9 mouse cellular contexts compared by ENCODE assay signal in the genomic region with DNA sequence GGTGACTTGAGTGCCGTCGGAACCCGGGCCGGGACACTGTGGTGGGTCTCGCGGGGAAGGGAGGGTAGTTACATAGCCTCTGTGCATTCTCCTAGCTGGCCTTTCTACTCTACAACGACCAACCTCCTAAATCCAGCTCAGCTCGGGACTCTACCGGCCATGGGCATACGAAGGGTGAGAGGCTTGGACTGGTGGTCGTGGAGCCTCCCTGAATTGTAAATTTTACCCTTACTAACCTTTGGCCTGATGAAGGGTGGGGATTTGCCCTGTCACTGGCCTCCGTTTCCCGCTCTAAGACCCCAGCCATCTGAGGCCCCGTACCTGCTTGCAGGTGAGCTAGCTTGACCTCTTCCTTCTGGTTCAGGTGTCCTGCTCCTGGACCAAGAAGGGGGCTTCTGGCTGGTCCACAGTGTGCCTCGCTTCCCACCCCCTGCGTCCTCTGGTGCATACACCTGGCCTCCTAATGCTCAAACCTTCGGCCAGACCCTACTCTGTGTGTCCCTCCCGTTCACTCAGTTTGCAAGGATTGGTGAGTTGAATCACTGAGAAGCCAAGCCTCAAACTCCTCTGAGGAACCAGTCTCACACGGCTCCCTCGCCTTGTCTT. TPM values are rescaled to one million over a fixed set of nuclear protein-coding genes. Genes with fewer than 3 reads are reported as not detected.
A peak's percentile ranks its signal among the peaks of the same experiment; 100 is the strongest.
DNase-seq lines count a peak whose midpoint lies in the region; ATAC-seq and TF ChIP-seq lines count a peak whose summit lies in the region.
"Had no signal": no experiment of that assay in that cellular context is flagged by ENCODE, and none has a peak within 500 bp of the region (broad histone marks: within the 10 kb centered on the region; RNA-seq: fewer than 3 reads in every experiment).

No protein-coding gene starts in this region.

- 52% methylated on average over 20 of the region's 20 CpGs for WGBS in kidney, postnatal 0 days
- 55% methylated on average over 20 of the region's 20 CpGs for WGBS in hindbrain, embryonic 13.5 days
- WGBS in midbrain, embryonic 14.5 days = 51% methylated on average over 20 of the region's 20 CpGs

- no peak for TF ChIP-seq POLR2A in cortical plate, adult 2 months (IDR thresholded peaks at IDR 0.05; ENCODE audit: extremely low read depth, insufficient read depth, low read length)

- H3K27me3 ChIP-seq in kidney, postnatal 0 days (ENCODE audit: insufficient read depth, low read length) = peaks cover 9% of the 10 kb centered on the region
- peaks cover 67% of the 10 kb centered on the region for H3K27me3 ChIP-seq in hindbrain, embryonic 13.5 days
- H3K27me3 ChIP-seq in midbrain, embryonic 14.5 days (ENCODE audit: control insufficient read depth, insufficient read depth, low read length) = peaks cover 19% of the 10 kb centered on the region; the same call in 1 of the 2 replicates

- no peak for ATAC-seq in kidney, postnatal 0 days (replicated peaks; ENCODE audit: low FRiP score, low read depth)
- peak; percentile 12; the same call in 1 of the 2 replicates for ATAC-seq in hindbrain, embryonic 13.5 days (ENCODE audit: low FRiP score)
- no peak for ATAC-seq in midbrain, embryonic 14.5 days (ENCODE audit: low FRiP score, low TSS enrichment)

- peak overlapping the region; percentile 90 for H3K4me2 ChIP-seq in kidney, postnatal 0 days (ENCODE audit: low read length)
- H3K4me2 ChIP-seq in hindbrain, embryonic 13.5 days = peak overlapping the region; percentile 56
- peak overlapping the region; percentile 55 for H3K4me2 ChIP-seq in midbrain, embryonic 14.5 days (ENCODE audit: low read length)

- peaks cover 15% of the 10 kb centered on the region; the same call in 1 of the 2 replicates for H3K4me1 ChIP-seq in kidney, postnatal 0 days (replicated peaks; ENCODE audit: insufficient read depth, low read length)
- H3K4me1 ChIP-seq in cortical plate, adult 2 months (ENCODE audit: control insufficient read depth, insufficient read depth, low read length) = 0 out of 2 replicates have a peak, but pooled peaks cover 2% of the 10 kb centered on the region
- peaks cover 25% of the 10 kb centered on the region for H3K4me1 ChIP-seq in hindbrain, embryonic 13.5 days (replicated peaks)
- H3K4me1 ChIP-seq in midbrain, embryonic 14.5 days (ENCODE audit: control insufficient read depth, insufficient read depth, low read length) = 0 out of 2 replicates have a peak, but pooled peaks cover 6% of the 10 kb centered on the region

- H3K9me3 ChIP-seq in kidney, postnatal 0 days (replicated peaks; ENCODE audit: low read length) = no peaks in the 10 kb centered on the region
- no peaks in the 10 kb centered on the region for H3K9me3 ChIP-seq in hindbrain, embryonic 13.5 days
- no peaks in the 10 kb centered on the region for H3K9me3 ChIP-seq in midbrain, embryonic 14.5 days (ENCODE audit: control insufficient read depth, low read length)

- no peaks in the 10 kb centered on the region for H3K36me3 ChIP-seq in kidney, postnatal 0 days (ENCODE audit: insufficient read depth, low read length)
- peaks cover 45% of the 10 kb centered on the region for H3K36me3 ChIP-seq in hindbrain, embryonic 13.5 days
- H3K36me3 ChIP-seq in midbrain, embryonic 14.5 days (ENCODE audit: control insufficient read depth, insufficient read depth, low read length) = peaks cover 42% of the 10 kb centered on the region

- H3K27ac ChIP-seq in kidney, postnatal 0 days = no peak overlapping the region
- no peak overlapping the region for H3K27ac ChIP-seq in cortical plate, adult 2 months (ENCODE audit: insufficient read depth, low read length)
- H3K27ac ChIP-seq in hindbrain, embryonic 13.5 days = no peak overlapping the region
- no peak overlapping the region for H3K27ac ChIP-seq in midbrain, embryonic 14.5 days (replicated peaks; ENCODE audit: low read depth, low read length)

- no peak for TF ChIP-seq CTCF in kidney, postnatal 0 days (IDR thresholded peaks at IDR 0.05; ENCODE audit: low read depth)
- TF ChIP-seq CTCF in cortical plate, adult 2 months (IDR thresholded peaks at IDR 0.05; ENCODE audit: extremely low read depth, insufficient read depth, low read length) = no peak

- no peak for DNase-seq in kidney, postnatal 0 days (ENCODE audit: low spot score)
- DNase-seq in kidney, postnatal 36 days = no peak
- no peak for DNase-seq in midbrain, embryonic 14.5 days
- no peak for DNase-seq in layer of hippocampus, adult 8-10 months (ENCODE audit: low spot score in 2 of 2)
- DNase-seq in left cerebral cortex, postnatal 14 days (ENCODE audit: low spot score in 2 of 2) = no peak
- no peak for DNase-seq in urinary bladder, postnatal 4 days (ENCODE audit: low spot score in 2 of 2)
- DNase-seq: gastrocnemius, postnatal 14 days had no signal

- intact Hi-C loops in left cerebral cortex, postnatal 14 days (cut with DNase I) = no loop called here

- H3K4me3 ChIP-seq in kidney, postnatal 0 days (replicated peaks; ENCODE audit: low read depth, low read length) = peak overlapping the region; percentile 47
- peak overlapping the region; percentile 30; the same call in 1 of the 2 replicates for H3K4me3 ChIP-seq in cortical plate, adult 2 months (ENCODE audit: insufficient read depth, low read length)
- H3K4me3 ChIP-seq in hindbrain, embryonic 13.5 days = peak overlapping the region; percentile 38
- peak overlapping the region; percentile 34 for H3K4me3 ChIP-seq in midbrain, embryonic 14.5 days (replicated peaks; ENCODE audit: low read depth, low read length)

- peak overlapping the region; percentile 58 for H3K9ac ChIP-seq in kidney, postnatal 0 days (ENCODE audit: low read depth, low read length)
- H3K9ac ChIP-seq in hindbrain, embryonic 13.5 days = peak overlapping the region; percentile 58
- peak overlapping the region; percentile 39 for H3K9ac ChIP-seq in midbrain, embryonic 14.5 days (replicated peaks; ENCODE audit: low read length)

RNA-seq across cellular contexts. Expression of a gene that starts 0.9 kb away (rescaled TPM):
- polyA plus RNA-seq in kidney, postnatal 0 days (2015; fragmentation: Nextera tagmentation; extraction: Ambion mirVana) = 12.3 and 13.2 TPM in 2 replicates
- 6.1 and 6.7 TPM in 2 replicates for polyA plus RNA-seq in cortical plate, adult 2 months (2012; rRNA removed)
- polyA plus RNA-seq in hindbrain, embryonic 13.5 days (2015; fragmentation: Nextera tagmentation; extraction: Ambion mirVana) = 5.8 and 6.0 TPM in 2 replicates
- 4.0 and 5.4 TPM in 2 replicates for polyA plus RNA-seq in midbrain, embryonic 14.5 days (2014; fragmentation: Nextera tagmentation; extraction: Ambion mirVana)
- total RNA-seq in layer of hippocampus, adult 8-10 months (2022) = 10 to 100 TPM in 2 of 4 experiments, 1 to 10 TPM in 2; 4.4 to 18.9 (median 9.2) TPM
- total RNA-seq in left cerebral cortex, postnatal 14 days (2021) = 1 to 10 TPM; 2.9 TPM

RNA-seq across cellular contexts. Expression of a gene that starts 7.5 kb away (rescaled TPM):
- 1.1 and 1.8 TPM in 2 replicates for polyA plus RNA-seq in kidney, postnatal 0 days (2015; fragmentation: Nextera tagmentation; extraction: Ambion mirVana)
- 0.23 and 0.35 TPM in 2 replicates for polyA plus RNA-seq in cortical plate, adult 2 months (2012; rRNA removed)
- 0.64 and 1.00 TPM in 2 replicates for polyA plus RNA-seq in hindbrain, embryonic 13.5 days (2015; fragmentation: Nextera tagmentation; extraction: Ambion mirVana)
- polyA plus RNA-seq in midbrain, embryonic 14.5 days (2014; fragmentation: Nextera tagmentation; extraction: Ambion mirVana) = 0.19 and 0.63 TPM in 2 replicates
- under 1 TPM in 2 of 4 experiments, not detected in 2; 0.21 to 0.31 TPM for total RNA-seq in layer of hippocampus, adult 8-10 months (2022)
- not detected for total RNA-seq in left cerebral cortex, postnatal 14 days (2021)

RNA-seq across cellular contexts. Expression of a gene that starts 15.5 kb away (rescaled TPM):
- 59.2 and 67.6 TPM in 2 replicates for polyA plus RNA-seq in kidney, postnatal 0 days (2015; fragmentation: Nextera tagmentation; extraction: Ambion mirVana)
- 81.5 and 91.9 TPM in 2 replicates for polyA plus RNA-seq in cortical plate, adult 2 months (2012; rRNA removed)
- polyA plus RNA-seq in hindbrain, embryonic 13.5 days (2015; fragmentation: Nextera tagmentation; extraction: Ambion mirVana) = 33.1 TPM in 2 replicates
- 22.4 and 25.9 TPM in 2 replicates for polyA plus RNA-seq in midbrain, embryonic 14.5 days (2014; fragmentation: Nextera tagmentation; extraction: Ambion mirVana)
- total RNA-seq in layer of hippocampus, adult 8-10 months (2022) = 10 to 100 TPM; 38.7 to 46.2 (median 40.4) TPM
- total RNA-seq in left cerebral cortex, postnatal 14 days (2021) = 10 to 100 TPM; 36.5 to 38.9 TPM

RNA-seq across cellular contexts. Expression of a gene that starts 27.9 kb away (rescaled TPM):
- 0.04 and 0.08 TPM in 2 replicates for polyA plus RNA-seq in kidney, postnatal 0 days (2015; fragmentation: Nextera tagmentation; extraction: Ambion mirVana)
- polyA plus RNA-seq in cortical plate, adult 2 months (2012; rRNA removed) = 76.0 and 79.7 TPM in 2 replicates
- 59.1 and 62.2 TPM in 2 replicates for polyA plus RNA-seq in hindbrain, embryonic 13.5 days (2015; fragmentation: Nextera tagmentation; extraction: Ambion mirVana)
- polyA plus RNA-seq in midbrain, embryonic 14.5 days (2014; fragmentation: Nextera tagmentation; extraction: Ambion mirVana) = 69.5 and 69.9 TPM in 2 replicates
- total RNA-seq in layer of hippocampus, adult 8-10 months (2022) = 10 to 100 TPM; 77.3 to 83.2 (median 80.8) TPM
- 100 to 1,000 TPM; 139 to 146 TPM for total RNA-seq in left cerebral cortex, postnatal 14 days (2021)

RNA-seq across cellular contexts. Expression of a gene that starts 37.4 kb away (rescaled TPM):
- 43.0 and 45.7 TPM in 2 replicates for polyA plus RNA-seq in kidney, postnatal 0 days (2015; fragmentation: Nextera tagmentation; extraction: Ambion mirVana)
- polyA plus RNA-seq in cortical plate, adult 2 months (2012; rRNA removed) = 3.7 and 4.2 TPM in 2 replicates
- polyA plus RNA-seq in hindbrain, embryonic 13.5 days (2015; fragmentation: Nextera tagmentation; extraction: Ambion mirVana) = 17.8 and 20.4 TPM in 2 replicates
- polyA plus RNA-seq in midbrain, embryonic 14.5 days (2014; fragmentation: Nextera tagmentation; extraction: Ambion mirVana) = 17.4 and 27.4 TPM in 2 replicates
- total RNA-seq in layer of hippocampus, adult 8-10 months (2022) = 10 to 100 TPM; 13.0 to 18.4 (median 14.5) TPM
- 10 to 100 TPM; 11.5 to 13.4 TPM for total RNA-seq in left cerebral cortex, postnatal 14 days (2021)
